Mouse (Mus musculus) heart, postnatal 10 days (tissue): ENCODE data around the gene Mrpl33. TPM values are rescaled to one million over a fixed set of nuclear protein-coding genes. Genes with fewer than 3 reads are reported as not detected.

Source experiments
- DNase-seq, 2 experiments: peaks; one replicate each; pipeline ENCODE4 v3.0.0; 2021
- intact Hi-C: fragments of 180-260 bp; cut with DNase I; formaldehyde crosslinking; loops from one replicate; pipeline ENCODE4 v1.15.1; 2025
- total RNA-seq, 2 experiments: library from RNA; stranded (reverse); gene quantifications; 2 replicates each; pipeline ENCODE4 v1.2.3; 2021

Gene Mrpl33
- total RNA-seq, 2 experiments from 2014 or later: 315 to 318 TPM

DNA sequence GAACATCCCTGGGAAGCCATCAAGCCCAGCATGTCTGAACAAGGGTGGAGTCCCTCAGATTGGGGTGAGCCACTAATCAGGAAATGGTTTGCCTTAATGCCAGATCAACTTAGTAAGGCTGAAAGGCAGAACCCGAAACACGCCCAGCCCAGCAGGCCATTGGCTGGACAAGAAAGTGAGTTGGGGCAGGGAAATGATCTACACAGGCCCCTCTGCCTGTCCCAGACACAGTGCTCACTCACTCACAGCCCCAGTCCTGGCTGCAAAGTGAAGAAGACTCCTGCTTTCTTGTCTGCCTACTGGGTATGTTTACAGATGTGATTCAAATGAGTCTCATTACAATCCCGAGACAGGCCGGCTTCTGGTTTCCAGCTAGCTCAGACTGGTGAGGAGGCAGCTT lies 37.4 kb downstream of the Mrpl33 start:
- intact Hi-C loops: no loop called here
- no peak for DNase-seq

DNA sequence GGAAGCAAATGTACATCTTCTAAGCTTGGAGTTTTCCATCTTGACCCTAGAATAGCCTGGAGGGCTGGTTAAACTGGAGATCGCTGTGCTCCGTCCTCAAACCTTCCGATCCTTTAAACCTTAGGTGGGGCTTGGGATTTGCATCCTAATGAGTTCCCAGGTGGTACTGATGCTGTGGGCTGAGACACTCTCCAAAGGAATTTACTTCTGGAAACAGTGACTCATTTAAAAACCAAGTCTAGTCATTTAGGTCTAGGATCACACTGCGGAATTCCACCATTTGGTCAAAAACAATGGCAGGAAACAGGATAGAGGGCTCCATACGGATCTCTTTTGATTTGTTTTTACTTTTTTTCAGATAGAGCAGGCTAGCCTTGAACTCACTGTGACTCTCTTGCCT lies 37.9 kb downstream of the Mrpl33 start:
- no peak for DNase-seq
- intact Hi-C loops: no loop called here

DNA sequence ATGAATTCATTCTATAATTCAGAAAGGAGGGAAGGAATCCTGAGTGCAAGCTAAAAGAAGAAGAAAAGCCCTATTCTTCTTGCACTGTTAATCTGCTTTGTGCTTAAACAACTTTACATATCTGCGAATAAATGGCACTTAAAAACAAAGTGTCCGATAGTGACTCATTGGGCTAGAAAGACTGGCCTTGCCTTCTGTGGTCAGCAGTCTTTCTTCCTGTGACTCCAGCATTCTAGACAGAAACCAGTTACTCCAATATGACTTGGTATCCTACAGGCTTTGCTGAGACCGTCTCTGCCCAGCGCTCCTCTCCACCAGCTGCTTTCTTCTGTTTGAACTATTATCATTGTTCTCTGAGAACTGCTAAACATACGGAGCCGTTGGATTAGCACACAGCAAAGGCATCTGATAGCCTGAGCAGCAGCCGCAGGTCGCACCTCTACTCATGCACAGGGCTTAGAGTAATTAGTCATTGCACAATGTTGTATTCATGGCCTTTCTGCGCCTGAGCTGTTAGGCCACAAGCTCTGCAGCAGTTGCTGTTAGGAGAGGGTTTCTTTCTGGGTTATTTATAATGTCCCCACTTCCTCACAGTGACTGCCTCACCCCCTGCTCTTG lies 40.0 kb downstream of the Mrpl33 start:
- intact Hi-C loops: no loop called here
- DNase-seq: no peak

DNA sequence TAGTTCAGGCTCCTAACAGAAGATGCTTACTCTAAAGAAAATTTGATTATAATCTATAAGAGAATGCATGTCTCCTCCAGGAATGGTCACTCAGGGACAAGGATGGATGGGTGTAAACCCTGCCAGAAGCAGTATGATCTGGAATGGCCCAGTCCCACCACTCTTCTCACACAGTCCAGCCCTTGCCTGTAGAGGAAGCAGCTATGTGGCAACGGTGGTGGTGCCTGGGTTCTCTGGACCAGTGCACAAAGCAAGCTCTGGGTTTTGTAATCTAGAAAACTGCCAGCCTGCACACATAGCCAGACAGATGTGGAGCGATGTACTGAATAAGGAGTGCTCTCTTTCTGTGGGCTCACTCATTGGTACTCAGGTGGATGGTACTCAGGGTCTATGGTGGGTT lies 43.8 kb downstream of the Mrpl33 start:
- intact Hi-C loops: no loop called here
- no peak for DNase-seq

DNA sequence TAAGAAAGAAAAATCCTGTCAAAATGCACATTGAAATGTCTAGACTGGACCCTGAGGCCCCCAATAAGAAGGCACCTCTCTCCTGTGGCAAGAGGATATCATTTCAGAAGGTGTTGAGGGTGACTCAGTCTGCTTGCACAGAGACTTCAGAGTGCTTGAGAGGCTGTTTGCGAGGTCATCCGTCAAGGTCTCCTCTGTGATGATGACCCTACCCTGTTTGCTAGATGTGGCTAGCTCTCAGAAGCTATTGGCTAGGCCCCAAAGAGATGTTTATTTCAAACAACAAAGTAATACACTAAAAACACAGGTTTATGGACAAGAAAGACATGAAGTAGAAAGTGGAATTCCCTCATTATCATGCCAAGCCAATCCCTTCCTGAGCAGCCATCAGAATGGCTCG lies 45.6 kb downstream of the Mrpl33 start:
- intact Hi-C loops: no loop called here
- no peak for DNase-seq

DNA sequence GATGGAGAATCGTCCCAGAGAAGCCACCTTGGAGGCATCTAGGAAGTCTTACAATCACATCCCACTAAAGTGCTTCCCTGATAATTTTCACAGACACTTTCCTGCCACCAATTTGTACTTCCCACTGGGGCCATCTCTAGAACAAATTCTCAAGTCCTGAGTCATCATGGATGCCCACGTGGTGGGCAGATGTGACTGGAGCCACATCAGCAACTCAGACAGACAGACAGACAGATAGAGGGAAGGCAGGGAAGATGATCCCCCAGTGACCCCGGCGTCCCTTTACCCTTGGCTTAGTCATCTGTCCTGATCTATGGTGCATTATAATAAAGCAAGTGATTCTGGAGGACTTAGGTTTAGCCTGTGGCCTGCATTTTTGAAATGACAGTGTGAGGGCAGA lies 47.5 kb downstream of the Mrpl33 start:
- DNase-seq: no peak
- intact Hi-C loops: no loop called here

DNA sequence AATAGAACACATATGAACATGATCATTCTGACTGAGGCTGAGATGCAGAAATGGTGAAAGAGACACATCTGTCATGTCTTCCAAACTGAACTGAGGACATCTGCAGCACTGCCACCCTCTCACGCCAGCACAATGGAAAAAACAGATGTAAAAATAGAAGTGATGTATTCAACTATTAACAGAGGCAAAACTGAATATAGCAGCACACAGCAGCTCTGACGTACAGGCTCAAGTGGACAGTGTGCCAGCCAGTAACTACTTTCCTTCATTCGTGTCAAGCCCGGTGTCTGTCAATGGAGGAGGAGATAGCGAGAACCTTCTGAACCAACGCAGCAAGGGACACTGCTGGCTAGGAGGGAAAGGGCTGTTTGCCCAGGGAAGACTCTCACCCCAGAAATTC lies 48.1 kb downstream of the Mrpl33 start:
- DNase-seq: peak; percentile 61 to 73
- intact Hi-C loops: loop anchor here (5.0 kb wide), 1 partner anchor 52 kb away; the partner anchor contains the start of genes Babam2 and Rbks

DNA sequence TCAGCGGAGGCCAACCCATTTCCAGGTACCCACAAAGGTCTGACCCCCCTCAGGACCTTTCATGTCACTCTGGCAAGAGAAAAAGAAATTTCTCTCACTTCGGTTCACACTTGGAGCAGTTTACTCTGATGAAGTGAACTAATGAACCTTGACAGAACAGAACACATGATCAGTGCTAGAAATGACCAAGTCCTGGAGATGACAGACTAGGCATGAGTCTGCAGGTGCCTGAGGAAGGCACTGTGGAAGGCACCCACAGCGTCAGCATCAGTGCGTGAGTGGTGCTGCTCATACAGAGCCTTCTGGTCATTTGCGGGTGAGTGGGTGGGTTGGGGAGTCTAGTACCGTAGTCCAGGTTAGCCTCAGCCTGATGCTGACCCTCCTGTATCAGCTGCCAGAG lies 49.1 kb downstream of the Mrpl33 start:
- no peak for DNase-seq
- intact Hi-C loops: loop anchor here (5.0 kb wide), 1 partner anchor 52 kb away; the partner anchor contains the start of genes Babam2 and Rbks

DNA sequence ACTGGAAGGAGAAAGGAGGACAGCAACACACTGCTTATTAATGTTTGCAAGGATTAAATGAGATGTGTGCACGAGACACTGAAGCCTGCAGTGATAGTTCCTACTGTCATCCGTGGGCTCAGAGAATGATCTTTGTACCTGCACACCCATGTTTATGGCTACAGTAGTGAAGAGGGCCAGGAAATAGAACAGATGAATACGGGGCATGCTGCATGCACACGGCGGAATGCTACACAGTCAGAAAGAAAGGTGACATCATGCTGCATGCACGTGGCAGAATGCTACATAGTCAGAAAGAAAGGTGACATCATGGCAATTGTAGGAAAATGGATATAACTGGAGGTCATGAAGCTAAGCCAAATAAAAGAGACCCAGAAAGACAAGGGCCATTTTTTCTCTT lies 49.8 kb downstream of the Mrpl33 start:
- intact Hi-C loops: loop anchor here (5.0 kb wide), 1 partner anchor 51 kb away; the partner anchor contains the start of genes Babam2 and Rbks
- DNase-seq: no peak

DNA sequence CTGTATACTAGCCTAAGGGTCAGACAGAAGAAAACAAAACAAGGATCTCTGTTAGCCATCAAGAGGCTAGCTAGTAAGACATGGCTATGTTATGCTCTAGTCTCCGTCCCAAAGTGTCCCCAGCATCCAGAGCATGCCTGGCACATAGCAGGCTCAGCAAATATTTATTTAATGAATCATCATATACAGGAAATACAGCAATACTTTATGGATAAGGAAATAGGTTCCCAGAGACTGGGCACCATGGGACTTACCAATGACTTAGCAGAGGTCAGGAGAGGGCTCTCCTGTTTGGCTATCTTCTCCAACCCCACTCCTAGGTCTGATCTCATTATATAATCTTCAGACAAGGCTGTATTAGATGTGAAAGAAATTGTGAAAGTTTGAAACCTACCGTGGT lies 50.6 kb downstream of the Mrpl33 start:
- no peak for DNase-seq
- intact Hi-C loops: loop anchor here (5.0 kb wide), 1 partner anchor 50 kb away; the partner anchor contains the start of genes Babam2 and Rbks

DNA sequence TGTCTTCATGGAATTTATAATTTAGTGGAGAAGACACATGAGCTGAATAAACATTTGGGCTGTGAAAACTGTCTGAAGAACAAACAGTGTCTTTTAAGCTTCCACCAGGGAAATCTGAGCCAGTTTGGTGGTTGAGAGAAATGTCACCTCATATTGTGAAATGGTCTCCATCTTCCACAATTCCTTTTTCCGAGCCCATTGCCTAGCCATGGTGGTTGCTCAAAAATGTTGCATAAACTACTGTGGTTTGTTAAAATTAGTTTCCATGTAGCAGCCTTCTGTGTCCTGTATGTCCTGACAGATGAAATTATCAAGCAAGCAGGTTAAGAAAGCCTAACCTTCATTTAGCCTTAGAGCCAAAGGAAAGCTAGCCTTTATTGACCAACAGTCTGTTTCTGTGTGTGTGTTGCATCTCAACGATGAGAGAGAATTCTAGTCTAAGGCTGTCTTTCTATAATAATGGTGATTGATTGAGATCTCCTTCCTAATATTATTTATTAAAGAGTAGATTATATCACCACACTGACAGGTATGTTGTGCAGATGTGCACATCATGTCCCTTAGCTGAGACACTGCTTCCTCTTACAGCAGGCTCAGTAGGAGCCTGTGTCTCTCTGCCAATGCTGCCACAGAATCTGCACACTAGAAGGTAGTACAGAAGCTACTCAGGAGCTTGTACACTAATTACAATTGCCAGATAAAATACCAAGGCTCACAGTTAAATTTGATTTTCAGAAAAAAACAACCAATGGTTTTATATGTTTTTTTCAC lies 54.0 kb downstream of the Mrpl33 start:
- no peak for DNase-seq
- intact Hi-C loops: no loop called here

DNA sequence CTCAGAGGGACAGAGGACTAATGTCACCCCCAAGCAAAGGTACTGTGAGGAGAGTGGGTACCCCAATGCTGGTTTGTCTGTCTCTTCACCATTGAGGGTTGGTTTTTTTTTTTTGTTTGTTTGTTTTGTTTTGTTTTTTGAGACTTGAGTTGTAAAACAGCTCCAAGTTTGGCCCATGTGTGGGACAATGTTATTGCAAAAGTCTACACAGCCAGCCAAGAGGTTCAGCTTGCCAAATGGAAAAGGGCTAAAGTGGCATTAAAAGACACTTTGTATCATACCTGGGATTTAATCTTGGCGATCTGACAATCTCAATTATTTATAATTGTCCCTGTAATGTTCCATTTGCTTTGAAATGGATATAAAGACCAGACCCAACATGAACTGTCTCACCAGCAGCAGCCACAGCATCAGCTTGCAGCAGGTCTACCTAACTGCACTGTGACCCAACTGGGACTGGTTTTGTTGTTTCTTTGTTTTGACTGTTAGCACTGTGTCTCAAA lies 59.0 kb downstream of the Mrpl33 start:
- DNase-seq: no peak
- intact Hi-C loops: no loop called here

DNA sequence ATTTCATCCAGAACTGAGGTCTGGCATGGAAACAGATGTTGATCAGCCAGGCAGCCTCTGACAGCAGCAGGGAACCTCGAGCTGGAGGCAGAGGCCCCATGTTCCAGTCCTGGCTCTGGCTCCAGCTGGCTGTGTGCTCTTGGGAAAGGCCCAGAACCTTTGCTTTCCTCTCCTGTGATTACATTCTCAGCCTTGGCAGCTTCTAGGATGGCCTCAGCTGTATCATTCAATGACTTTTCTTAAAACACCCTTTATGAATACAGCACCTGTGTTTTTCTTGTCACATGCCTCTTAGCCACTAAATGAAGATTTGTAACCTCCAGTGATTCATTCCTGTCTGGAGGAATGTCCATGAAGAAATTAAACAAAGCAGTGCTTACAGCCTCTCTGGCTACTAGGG lies 69.4 kb downstream of the Mrpl33 start:
- DNase-seq: no peak

DNA sequence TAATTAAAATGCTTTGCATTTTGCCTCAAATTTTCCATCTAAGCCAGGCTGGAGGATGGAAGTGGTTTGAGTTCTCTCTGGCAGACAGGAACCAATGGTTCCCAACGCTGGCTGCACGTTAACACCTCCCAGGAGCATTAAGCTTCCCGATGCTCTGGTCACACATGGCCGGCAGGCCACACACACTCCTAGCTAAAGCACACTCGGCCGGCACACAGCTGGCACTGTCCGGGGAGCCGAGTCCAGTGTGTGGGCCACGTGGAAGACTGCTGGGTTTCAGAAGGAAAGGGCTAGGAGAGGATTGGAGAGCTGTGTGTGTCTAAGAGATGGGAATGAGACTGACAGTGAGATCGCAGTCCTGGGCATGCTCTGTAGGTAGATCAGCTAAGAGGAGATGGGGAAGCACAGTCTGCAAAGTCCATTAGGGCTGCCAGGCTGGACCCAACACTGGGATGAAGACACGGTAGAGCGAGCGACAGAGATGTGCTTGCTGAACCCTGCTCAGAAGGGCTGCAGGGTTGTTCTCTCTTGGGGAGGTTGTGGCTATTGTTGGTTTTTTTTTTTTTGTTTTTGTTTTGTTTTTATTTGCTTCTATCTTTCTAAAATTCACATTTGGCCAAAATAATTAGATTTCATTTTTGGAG lies 71.7 kb downstream of the Mrpl33 start:
- intact Hi-C loops: no loop called here
- DNase-seq: no peak

More for the DNA sequence above, 69.4 kb downstream of the Mrpl33 start:
- intact Hi-C loops: no loop called here

DNA sequence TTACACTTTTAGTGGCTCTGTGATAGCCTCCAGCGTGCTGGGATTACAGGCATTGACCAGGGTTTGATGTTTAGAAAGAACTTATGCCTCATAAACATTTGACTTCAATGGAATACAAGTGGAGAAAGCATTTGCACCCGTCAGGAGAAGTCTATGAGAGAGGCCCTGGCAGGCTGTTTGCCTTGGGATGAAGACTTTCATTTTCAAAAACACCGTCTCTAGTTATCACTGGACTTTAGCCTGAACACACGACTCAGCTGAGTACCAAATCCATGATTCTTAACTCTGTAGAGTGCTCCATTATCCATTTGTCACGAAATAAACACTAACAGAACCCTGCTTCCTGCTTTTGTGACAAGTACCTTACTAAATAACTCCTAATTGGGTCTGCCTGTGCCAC lies 73.2 kb downstream of the Mrpl33 start:
- DNase-seq: no peak
- intact Hi-C loops: no loop called here

DNA sequence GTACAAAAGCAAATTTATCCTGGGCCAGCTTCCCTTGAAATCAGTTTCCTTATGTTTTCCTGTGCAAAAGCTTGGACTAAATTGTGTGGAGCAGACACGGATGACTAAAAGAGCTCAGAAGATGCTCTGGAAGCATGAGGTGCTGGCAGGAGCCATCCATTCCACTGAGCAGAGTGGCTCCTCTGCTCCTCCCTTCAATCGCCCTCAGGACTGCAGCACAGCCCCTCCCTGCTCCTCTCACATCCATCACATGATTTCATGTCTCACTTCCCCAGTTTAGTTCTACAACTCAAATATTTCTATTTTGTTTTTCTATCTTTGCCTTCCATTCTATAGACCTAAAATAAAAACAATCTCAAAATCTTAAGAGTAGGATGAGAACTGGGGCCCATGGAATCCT lies 74.4 kb downstream of the Mrpl33 start:
- intact Hi-C loops: no loop called here
- no peak for DNase-seq

DNA sequence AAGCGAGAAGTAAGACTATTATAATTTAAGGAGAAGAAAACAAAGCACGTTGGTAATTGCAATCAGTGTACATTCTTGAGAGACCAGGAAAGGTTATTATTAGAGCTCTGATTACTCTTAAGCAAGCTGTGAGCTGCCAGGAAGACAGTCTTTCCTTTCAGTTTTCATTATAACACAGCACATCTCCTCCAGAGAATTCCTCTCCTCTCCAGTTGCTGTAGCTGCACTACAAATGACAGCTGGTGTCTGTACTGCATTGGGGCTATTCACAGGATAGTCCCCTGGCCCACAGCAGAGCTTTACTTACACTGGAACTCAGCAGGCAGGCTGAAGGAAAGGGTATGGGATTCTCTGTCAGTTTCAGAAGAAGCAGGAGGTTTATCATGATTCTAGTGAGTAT lies 76.7 kb downstream of the Mrpl33 start:
- intact Hi-C loops: no loop called here
- DNase-seq: peak in 1 of 2 experiments; percentile 13

DNA sequence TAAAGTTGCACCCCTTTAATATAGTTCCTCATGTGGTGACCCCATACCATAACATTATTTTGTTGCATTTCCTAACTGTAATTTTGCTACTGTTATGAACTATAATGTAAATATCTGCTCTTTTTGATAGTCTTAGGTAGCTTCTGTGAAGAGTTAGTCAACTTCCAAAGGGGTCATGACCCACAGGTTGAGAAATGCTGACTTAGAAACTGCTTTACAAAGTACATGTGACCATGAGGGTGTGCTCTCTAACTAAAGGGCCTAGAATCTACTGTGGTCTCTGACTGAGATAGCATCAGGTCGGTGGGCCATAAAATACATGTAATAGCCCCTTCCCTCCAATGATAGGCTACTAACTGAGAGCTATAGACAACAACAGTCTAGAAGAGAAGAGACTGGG lies 81.3 kb downstream of the Mrpl33 start:
- intact Hi-C loops: no loop called here
- DNase-seq: no peak

DNA sequence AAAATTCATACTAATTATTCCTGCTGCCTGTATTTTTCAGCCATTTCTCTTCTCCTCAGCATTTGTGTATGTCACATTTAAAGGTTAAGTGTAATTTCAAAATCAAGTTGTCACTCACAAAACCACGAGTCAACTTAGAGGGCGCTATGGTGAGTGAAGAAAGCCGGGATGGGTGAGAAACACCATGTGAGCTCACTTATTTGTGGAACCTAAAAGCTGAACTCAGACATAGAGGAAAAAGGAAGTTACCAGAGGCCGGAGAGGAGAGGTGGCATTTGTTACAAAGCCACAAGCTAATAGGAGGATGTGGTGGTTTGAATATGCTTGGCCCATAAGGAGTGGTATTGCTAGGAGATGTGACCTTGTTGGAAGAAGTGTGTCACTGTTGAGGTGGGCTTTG lies 83.4 kb downstream of the Mrpl33 start:
- intact Hi-C loops: no loop called here
- DNase-seq: no peak

DNA sequence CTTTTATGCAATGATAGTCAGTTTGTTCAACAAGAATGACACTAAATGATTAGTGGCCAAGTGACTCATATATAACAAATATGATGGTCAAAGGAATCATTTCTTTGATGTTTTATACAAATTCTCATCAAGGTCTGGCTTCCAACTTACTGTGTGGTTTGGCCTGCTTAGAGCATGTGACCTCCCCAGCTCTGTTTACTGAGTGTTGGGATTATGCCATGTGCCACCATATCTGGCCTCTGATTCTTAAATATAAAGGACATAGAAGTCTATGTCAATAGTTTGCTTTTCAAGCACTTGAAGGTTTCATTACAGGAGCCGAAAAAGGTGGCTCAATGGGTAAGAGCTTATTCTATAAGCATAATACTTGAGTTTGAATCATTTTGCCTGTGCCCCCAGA lies 85.6 kb downstream of the Mrpl33 start:
- DNase-seq: no peak
- intact Hi-C loops: no loop called here

DNA sequence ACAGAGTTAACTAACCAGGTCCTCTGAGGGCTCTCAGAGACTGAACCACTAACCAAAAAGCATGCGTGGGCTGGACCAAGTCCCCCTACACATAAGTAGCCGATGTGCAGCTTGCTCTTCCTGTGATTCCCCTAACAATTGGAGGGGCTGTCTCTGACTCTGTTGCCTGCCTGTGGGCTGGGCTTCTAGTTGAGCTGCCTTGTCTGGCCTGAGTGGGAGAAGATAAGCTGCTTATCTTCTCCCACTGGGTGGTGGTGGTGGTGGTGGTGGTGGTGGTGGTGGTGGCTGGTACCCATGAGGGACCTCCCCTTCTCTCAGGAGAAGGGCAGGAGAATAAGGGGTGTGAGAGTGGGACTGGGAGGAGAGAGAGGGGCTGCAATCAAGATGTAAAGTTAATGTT lies 89.3 kb downstream of the Mrpl33 start:
- DNase-seq: no peak
- intact Hi-C loops: no loop called here

DNA sequence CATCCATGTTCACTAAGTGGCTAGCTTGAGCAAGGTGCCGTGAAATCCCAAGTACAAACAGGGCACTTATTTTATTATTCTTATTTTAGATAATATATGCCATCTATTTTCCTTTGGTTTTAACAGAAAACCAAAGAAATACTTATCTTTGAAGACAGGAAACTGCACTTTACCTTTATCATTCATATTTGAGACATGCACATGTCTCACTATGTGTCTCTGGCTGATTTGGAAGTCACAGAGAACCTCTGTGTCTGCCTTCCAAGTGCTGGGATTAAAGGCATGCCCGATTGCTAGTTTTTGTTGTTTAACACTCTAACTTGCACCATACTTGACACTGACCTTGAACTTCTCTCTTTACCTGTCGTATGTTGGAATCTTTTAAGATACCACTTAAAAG lies 91.2 kb downstream of the Mrpl33 start:
- no peak for DNase-seq
- intact Hi-C loops: no loop called here
